Mouse (Mus musculus): ENCODE results near the gene Ptger3.

GRCm38 (mm10) chr3:157665471-157665870 is 98.8 kb downstream of the Ptger3 start:
- TF ChIP-seq CTCF (IDR thresholded peaks at IDR 0.05; ENCODE audit: control insufficient read depth, insufficient read depth, insufficient replicate concordance, low read depth, low read length) (no peak), POLR2A (IDR thresholded peaks at IDR 0.05; ENCODE audit: control insufficient read depth, low read depth, low read length) (no peak)

Data from testis, adult 2 months (tissue).